Mouse (Mus musculus) liver, embryonic 13.5 days (tissue): ENCODE measurements around the gene Odaph. TPM values are rescaled to one million over a fixed set of nuclear protein-coding genes. Genes with fewer than 3 reads are reported as not detected.

Experiments used
- polyA plus RNA-seq: library from polyadenylated mRNA; unstranded; fragments of >200 nt; fragmentation: Nextera tagmentation; extraction: Ambion mirVana; gene quantifications from 2 replicates; pipeline ENCODE4 v1.2.1, GENCODE M21; 2015

Odaph gene
- polyA plus RNA-seq, 1 experiment from 2014 or later, result not detected

Other genes with a start within 250 kb of the Odaph start
- 36.9 and 39.0 TPM in 2 replicates for gene Rchy1, start 24.4 kb upstream of the Odaph start, polyA plus RNA-seq
- 0.17 and 0.21 TPM in 2 replicates for gene Cdkl2, start 56.4 kb downstream of the Odaph start, polyA plus RNA-seq
- gene G3bp2, start 96.2 kb downstream of the Odaph start, polyA plus RNA-seq, result 79.7 and 93.4 TPM in 2 replicates
- 23.9 and 28.3 TPM in 2 replicates for gene Uso1, start 150.5 kb downstream of the Odaph start, polyA plus RNA-seq
- not detected in 2 replicates for gene U90926, start 227.9 kb downstream of the Odaph start, polyA plus RNA-seq